Mouse (Mus musculus) hindbrain, embryonic 10.5 days (tissue): ENCODE measurements around the gene Cdpf1. TPM values are rescaled to one million over a fixed set of nuclear protein-coding genes. Genes with fewer than 3 reads are reported as not detected.

Experiments used
- DNase-seq: peaks from one replicate; pipeline ENCODE4 v3.0.0-alpha.2; 2017; ENCODE audit warnings: low spot score
- H3K27ac ChIP-seq: fragments of 300-500 bp; sonication (generic); 2 replicates; pipeline ENCODE4 v1.5.1; 2016; ENCODE audit warnings: mild to moderate bottlenecking, moderate library complexity
- H3K27me3 ChIP-seq: fragments of 300-500 bp; sonication (generic); 2 replicates; pipeline ENCODE4 v1.6.1; 2016; ENCODE audit warnings: mild to moderate bottlenecking; ENCODE audit not compliant: poor library complexity, insufficient read depth, severe bottlenecking
- H3K36me3 ChIP-seq: fragments of 300-500 bp; sonication (generic); 2 replicates; pipeline ENCODE4 v1.6.1; 2016; ENCODE audit warnings: mild to moderate bottlenecking, moderate library complexity
- H3K4me1 ChIP-seq: fragments of 300-500 bp; sonication (generic); replicated peaks from 2 replicates; pipeline ENCODE4 v1.6.1; 2016; ENCODE audit warnings: mild to moderate bottlenecking
- H3K4me3 ChIP-seq: fragments of 300-500 bp; sonication (generic); 2 replicates; pipeline ENCODE4 v1.5.1; 2016; ENCODE audit warnings: mild to moderate bottlenecking, moderate library complexity
- H3K9me3 ChIP-seq: fragments of 300-500 bp; sonication (generic); 2 replicates; pipeline ENCODE4 v1.6.1; 2016; ENCODE audit warnings: mild to moderate bottlenecking, moderate library complexity
- WGBS: fragments of 180-500 bp; shearing (Covaris S2); methylation state at CpG from one replicate; pipeline ENCODE4 v1.1.7; 2016; 5-methylcytosine and 5-hydroxymethylcytosine counted together
- polyA plus RNA-seq: library from polyadenylated mRNA; unstranded; fragments of >200 nt; fragmentation: Nextera tagmentation; extraction: Ambion mirVana; gene quantifications from 2 replicates; pipeline ENCODE4 v1.2.1, GENCODE M21; 2016

Cdpf1 gene
- polyA plus RNA-seq, 1 experiment from 2014 or later: 31.6 TPM

GRCm38 (mm10) chr15:85828071-85828470 is 16.6 kb upstream of the Cdpf1 start:
- Histone ChIP-seq H3K36me3 (no peaks in the 10 kb centered on the region), H3K27ac (no peak overlapping the region), H3K9me3 (no peaks in the 10 kb centered on the region), H3K27me3 (peaks cover 8% of the 10 kb centered on the region; the same call in 1 of the 2 replicates), H3K4me3 (no peak overlapping the region), H3K4me1 (peaks cover 17% of the 10 kb centered on the region)
- no peak for DNase-seq
- WGBS: 92% methylated on average over 4 of the region's 4 CpGs

- DNase-seq: no peak
These were observed 15.2 kb upstream of the Cdpf1 start for GRCm38 (mm10) chr15:85826676-85827075.

GRCm38 (mm10) chr15:85822011-85822359 is 10.5 kb upstream of the Cdpf1 start:
- DNase-seq: no peak
- Histone ChIP-seq H3K4me1 (peaks cover 12% of the 10 kb centered on the region), H3K36me3 (no peaks in the 10 kb centered on the region), H3K27me3 (peaks cover 38% of the 10 kb centered on the region), H3K27ac (peak overlapping the region; percentile 86), H3K4me3 (peak overlapping the region; percentile 67), H3K9me3 (peaks cover 5% of the 10 kb centered on the region; the same call in 1 of the 2 replicates)
- 16% methylated on average over 4 of the region's 4 CpGs for WGBS

More at GRCm38 (mm10) chr15:85826676-85827075, 15.2 kb upstream of the Cdpf1 start:
- H3K27ac ChIP-seq: no peak overlapping the region
- no peak overlapping the region for H3K4me3 ChIP-seq
- H3K9me3 ChIP-seq: no peaks in the 10 kb centered on the region
- no peaks in the 10 kb centered on the region for H3K36me3 ChIP-seq
- WGBS: 73% methylated on average over 5 of the region's 5 CpGs
- peaks cover 10% of the 10 kb centered on the region for H3K4me1 ChIP-seq
- peaks cover 20% of the 10 kb centered on the region for H3K27me3 ChIP-seq

GRCm38 (mm10) chr15:85821203-85822010 is 9.9 kb upstream of the Cdpf1 start, which contains the start of gene Pkdrej:
TSS of gene Pkdrej (minus strand) at chr15:85821734.
- peaks cover 38% of the 10 kb centered on the region for H3K27me3 ChIP-seq
- H3K36me3 ChIP-seq: no peaks in the 10 kb centered on the region
- peak within 1 kb of the TSS; percentile 67 for H3K4me3 ChIP-seq
- peaks cover 12% of the 10 kb centered on the region for H3K4me1 ChIP-seq
- DNase-seq: peak; percentile 43
- H3K9me3 ChIP-seq: peaks cover 7% of the 10 kb centered on the region; the same call in 1 of the 2 replicates
- WGBS: 1% methylated on average over 65 of the region's 65 CpGs
- peak within 1 kb of the TSS; percentile 86 for H3K27ac ChIP-seq

GRCm38 (mm10) chr15:85813428-85813827 is 1.9 kb upstream of the Cdpf1 start:
- H3K36me3 ChIP-seq: no peaks in the 10 kb centered on the region
- 71% methylated on average over 10 of the region's 10 CpGs for WGBS
- H3K27ac ChIP-seq: no peak overlapping the region
- peaks cover 11% of the 10 kb centered on the region; the same call in 1 of the 2 replicates for H3K9me3 ChIP-seq
- DNase-seq: no peak
- H3K4me3 ChIP-seq: no peak overlapping the region
- H3K27me3 ChIP-seq: no peaks in the 10 kb centered on the region
- peaks cover 16% of the 10 kb centered on the region for H3K4me1 ChIP-seq

- H3K4me1 ChIP-seq: peaks cover 16% of the 10 kb centered on the region
- WGBS: 8% methylated on average over 36 of the region's 36 CpGs
- no peak for DNase-seq
- no peaks in the 10 kb centered on the region for H3K36me3 ChIP-seq
- peaks cover 7% of the 10 kb centered on the region; the same call in 1 of the 2 replicates for H3K9me3 ChIP-seq
- H3K4me3 ChIP-seq: peak overlapping the region; percentile 85
- H3K27me3 ChIP-seq: no peaks in the 10 kb centered on the region
- H3K27ac ChIP-seq: peak overlapping the region; percentile 95
These were observed 533 bp downstream of the Cdpf1 start for GRCm38 (mm10) chr15:85810806-85811521.

- Histone ChIP-seq H3K27ac (no peak overlapping the region), H3K27me3 (no peaks in the 10 kb centered on the region), H3K9me3 (peaks cover 2% of the 10 kb centered on the region; the same call in 1 of the 2 replicates), H3K36me3 (no peaks in the 10 kb centered on the region), H3K4me1 (peaks cover 16% of the 10 kb centered on the region), H3K4me3 (peak overlapping the region; percentile 85)
- no peak for DNase-seq
- 90% methylated on average over 5 of the region's 5 CpGs for WGBS
These were observed 1.1 kb downstream of the Cdpf1 start for GRCm38 (mm10) chr15:85810462-85810805.

- peaks cover 16% of the 10 kb centered on the region for H3K4me1 ChIP-seq
- no peaks in the 10 kb centered on the region for H3K36me3 ChIP-seq
- no peaks in the 10 kb centered on the region for H3K9me3 ChIP-seq
- no peak for DNase-seq
- H3K4me3 ChIP-seq: no peak overlapping the region
- H3K27ac ChIP-seq: no peak overlapping the region
- H3K27me3 ChIP-seq: no peaks in the 10 kb centered on the region
- 89% methylated on average over 12 of the region's 12 CpGs for WGBS
These were observed 2.4 kb downstream of the Cdpf1 start for GRCm38 (mm10) chr15:85809091-85809490.

GRCm38 (mm10) chr15:85808434-85808833 is 3.1 kb downstream of the Cdpf1 start:
- Histone ChIP-seq H3K4me1 (peaks cover 16% of the 10 kb centered on the region), H3K36me3 (no peaks in the 10 kb centered on the region), H3K9me3 (no peaks in the 10 kb centered on the region), H3K4me3 (no peak overlapping the region), H3K27ac (no peak overlapping the region), H3K27me3 (no peaks in the 10 kb centered on the region)
- 50% methylated on average over 8 of the region's 8 CpGs for WGBS
- DNase-seq: no peak

- WGBS: 77% methylated on average over 6 of the region's 6 CpGs
- H3K27me3 ChIP-seq: no peaks in the 10 kb centered on the region
- H3K9me3 ChIP-seq: no peaks in the 10 kb centered on the region
- no peak overlapping the region for H3K4me3 ChIP-seq
- no peaks in the 10 kb centered on the region for H3K36me3 ChIP-seq
- no peak overlapping the region for H3K27ac ChIP-seq
- peaks cover 16% of the 10 kb centered on the region for H3K4me1 ChIP-seq
- DNase-seq: no peak
These were observed 3.5 kb downstream of the Cdpf1 start for GRCm38 (mm10) chr15:85808031-85808430.

- no peak overlapping the region for H3K4me3 ChIP-seq
- 86% methylated on average over 4 of the region's 4 CpGs for WGBS
- H3K4me1 ChIP-seq: peaks cover 16% of the 10 kb centered on the region
- H3K27me3 ChIP-seq: no peaks in the 10 kb centered on the region
- no peak for DNase-seq
- no peaks in the 10 kb centered on the region for H3K9me3 ChIP-seq
- H3K27ac ChIP-seq: no peak overlapping the region
- H3K36me3 ChIP-seq: no peaks in the 10 kb centered on the region
These were observed 4.1 kb downstream of the Cdpf1 start for GRCm38 (mm10) chr15:85807404-85807803.

GRCm38 (mm10) chr15:85806886-85807285 is 4.6 kb downstream of the Cdpf1 start:
- no peaks in the 10 kb centered on the region for H3K9me3 ChIP-seq
- H3K36me3 ChIP-seq: no peaks in the 10 kb centered on the region
- DNase-seq: no peak
- H3K4me1 ChIP-seq: peaks cover 11% of the 10 kb centered on the region
- no peak overlapping the region for H3K4me3 ChIP-seq
- H3K27me3 ChIP-seq: no peaks in the 10 kb centered on the region
- no peak overlapping the region for H3K27ac ChIP-seq
- WGBS: 86% methylated on average over 4 of the region's 4 CpGs

- DNase-seq: no peak
- no peak overlapping the region for H3K27ac ChIP-seq
- 80% methylated on average over 2 of the region's 2 CpGs for WGBS
These were observed 8.6 kb downstream of the Cdpf1 start for GRCm38 (mm10) chr15:85802931-85803330.

More at GRCm38 (mm10) chr15:85802931-85803330, 8.6 kb downstream of the Cdpf1 start:
- Histone ChIP-seq H3K9me3 (no peaks in the 10 kb centered on the region), H3K4me3 (no peak overlapping the region), H3K36me3 (no peaks in the 10 kb centered on the region), H3K4me1 (no peaks in the 10 kb centered on the region), H3K27me3 (no peaks in the 10 kb centered on the region)
